Mouse (Mus musculus): Measurements from ENCODE around the gene Arf3.

GRCm38 (mm10) chr15:98774096-98774495, 11.1 kb upstream of the Arf3 start:
- no peak for TF ChIP-seq CTCF (IDR thresholded peaks at IDR 0.05; ENCODE audit: control insufficient read depth, insufficient read depth, low read length)
- no peak for TF ChIP-seq POLR2A (IDR thresholded peaks at IDR 0.05; ENCODE audit: borderline replicate concordance, control insufficient read depth, low read depth, low read length)
